Mouse (Mus musculus) gastrocnemius, postnatal 25 days (tissue): ENCODE results near the gene Ikzf3. TPM values are rescaled to one million over a fixed set of nuclear protein-coding genes. Genes with fewer than 3 reads are reported as not detected.

ENCODE experiments used
- DNase-seq: peaks from one replicate; pipeline ENCODE4 v3.0.0; 2022
- total RNA-seq, 2 experiments: library from RNA; stranded (reverse); gene quantifications; 1 replicate in 1 of 2; 2 replicates in 1 of 2; pipeline ENCODE4 v1.2.3; 2021

The Ikzf3 gene
- total RNA-seq, 2 experiments from 2014 or later, result 0.15 TPM; not detected in 1

DNA sequence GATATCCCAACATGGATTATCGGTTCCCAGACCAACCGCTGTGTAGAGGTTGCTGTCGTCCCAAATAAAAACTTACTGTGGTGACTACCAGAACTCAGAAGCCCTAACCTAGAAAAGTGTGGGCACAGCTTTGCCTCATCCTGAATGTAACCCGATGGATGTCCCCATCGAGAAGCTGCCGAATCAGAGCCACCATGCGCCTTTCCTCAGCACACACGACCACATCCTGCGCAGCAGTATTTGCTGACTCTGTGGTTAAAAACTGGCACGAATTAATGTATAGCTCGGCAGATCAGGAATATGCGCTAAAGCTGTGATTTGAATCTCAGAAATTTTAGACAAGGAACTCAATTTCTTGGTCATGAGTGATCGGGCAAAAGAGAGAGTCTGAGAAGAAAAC, 33.0 kb downstream of the Ikzf3 start:
- no peak for DNase-seq

DNA sequence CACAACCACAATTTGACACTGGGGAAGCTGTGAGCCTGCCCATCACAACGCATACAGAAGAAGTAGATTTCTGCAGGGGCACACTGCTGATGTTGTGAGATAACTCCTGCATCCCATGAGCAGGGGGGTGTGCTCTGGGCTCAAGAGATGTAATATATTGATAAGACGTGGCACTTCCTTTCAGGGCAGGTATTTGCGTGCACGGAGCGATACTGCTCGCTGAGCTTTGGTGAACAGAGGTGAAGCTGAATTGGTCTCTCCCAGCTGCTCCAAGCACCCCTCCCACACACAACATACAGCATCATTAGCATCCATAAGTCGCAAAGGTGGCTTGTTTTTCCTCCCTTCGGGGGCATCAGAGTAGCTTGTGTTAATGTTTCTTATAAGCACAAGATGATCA, 35.7 kb downstream of the Ikzf3 start:
- no peak for DNase-seq

GRCm38 (mm10) chr11:98509434-98509833, 36.4 kb downstream of the Ikzf3 start:
- peak; percentile 43 for DNase-seq

GRCm38 (mm10) chr11:98504926-98505325, 40.9 kb downstream of the Ikzf3 start:
- no peak for DNase-seq

DNA sequence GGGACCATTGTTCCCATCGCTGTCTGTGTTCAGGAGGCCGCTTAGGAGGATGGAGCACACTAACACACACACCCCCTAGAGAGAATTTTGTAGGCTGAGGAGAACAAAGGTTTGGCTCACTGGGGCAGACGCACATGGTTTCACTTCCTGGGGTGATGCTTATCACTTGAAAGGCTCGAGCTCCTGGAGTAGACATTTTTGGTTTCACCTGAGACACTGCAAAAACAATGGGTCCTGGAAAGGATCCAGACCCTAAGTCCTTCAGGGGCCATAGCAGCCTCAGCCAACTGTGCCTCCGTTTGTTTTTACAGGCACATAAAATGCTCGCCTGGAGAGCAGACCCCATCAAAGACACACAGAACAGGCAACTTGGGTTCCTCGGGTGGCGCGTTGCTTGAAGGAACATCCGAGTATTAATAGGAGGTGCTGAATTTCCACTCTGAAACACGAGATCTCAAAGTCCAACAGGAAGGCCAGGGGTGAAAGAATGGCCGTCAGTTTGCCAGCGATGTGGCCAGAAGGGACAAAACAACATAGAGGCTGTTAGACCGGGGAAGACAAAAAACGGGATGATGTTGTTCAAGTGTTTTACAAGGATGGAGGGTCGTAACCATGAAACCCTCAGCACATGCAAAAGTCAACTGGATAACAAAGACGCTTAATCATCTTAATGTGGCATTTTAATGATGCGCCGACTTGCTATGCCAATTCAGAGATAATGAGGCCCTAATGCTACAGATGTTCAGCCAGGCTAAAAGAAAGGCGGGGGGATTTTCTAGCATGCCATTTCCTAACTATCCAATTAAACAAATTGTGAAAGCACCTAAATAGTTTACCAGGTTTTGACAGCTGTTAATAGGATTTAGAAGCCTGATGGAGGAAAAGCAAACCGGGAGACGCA, 48.2 kb downstream of the Ikzf3 start:
- DNase-seq, result peak; percentile 12

DNA sequence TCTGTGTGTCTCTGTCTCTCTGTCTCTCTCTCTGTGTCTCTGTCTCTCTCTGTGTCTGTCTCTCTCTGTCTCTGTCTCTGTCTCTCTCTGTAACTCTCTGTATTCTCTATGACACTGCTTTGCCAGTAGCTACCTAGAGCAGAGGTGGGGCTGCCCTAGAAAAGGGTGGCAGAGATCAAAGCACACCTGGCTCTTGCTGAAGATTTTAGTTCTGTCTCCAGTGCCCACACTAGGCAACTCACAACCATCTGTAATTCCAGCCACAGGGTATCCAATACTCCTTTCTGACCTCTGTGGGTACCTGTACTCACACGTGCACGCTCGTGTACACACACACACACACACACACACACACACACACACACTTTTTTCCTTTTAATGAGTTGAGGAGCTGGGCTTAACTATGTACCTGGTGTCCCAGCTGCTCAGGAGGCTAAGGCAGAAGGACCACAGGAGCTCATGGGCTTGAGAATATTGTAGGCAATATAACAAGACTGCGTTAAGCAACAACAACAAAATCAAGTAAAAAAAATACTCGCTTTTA, 50.6 kb downstream of the Ikzf3 start:
- DNase-seq, result no peak

DNA sequence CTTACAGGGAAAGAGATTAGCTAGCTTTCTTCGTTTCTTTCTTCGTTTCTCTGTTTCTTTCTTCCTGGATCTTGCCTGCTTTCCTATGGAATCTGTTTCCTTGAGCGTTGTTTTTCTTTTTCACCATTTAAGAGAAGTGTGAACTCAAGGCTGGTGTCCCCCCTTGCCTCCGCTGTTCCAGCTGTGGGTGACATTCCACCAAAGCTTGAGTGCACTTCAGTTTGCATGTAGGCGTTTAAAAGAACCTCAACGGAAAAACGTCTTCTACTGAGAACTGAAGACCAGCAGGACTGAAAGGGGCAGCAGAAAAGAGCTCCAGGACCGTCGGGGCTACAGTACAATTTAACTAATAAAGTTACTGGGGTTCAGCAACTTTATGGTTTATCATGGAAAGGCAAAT, 52.4 kb downstream of the Ikzf3 start:
- DNase-seq, result no peak

DNA sequence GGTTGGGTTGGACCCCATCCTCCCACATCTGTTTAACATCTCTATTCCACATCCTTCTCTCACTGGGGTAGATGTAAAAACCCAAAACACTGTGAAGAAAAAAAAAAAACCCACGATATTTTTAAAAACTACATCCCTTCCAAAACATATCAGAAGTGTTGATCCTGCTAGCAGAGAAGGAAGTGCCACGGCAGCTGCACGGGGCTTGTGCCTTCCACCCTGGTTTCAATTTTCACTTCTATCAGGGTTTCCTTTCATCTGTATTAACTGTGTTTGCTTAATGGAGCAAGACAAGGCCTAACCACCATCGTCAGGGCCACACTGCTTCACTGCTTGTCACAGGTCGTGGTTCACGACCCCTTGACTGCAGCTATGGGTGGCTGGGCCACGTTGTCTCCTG, 52.9 kb downstream of the Ikzf3 start:
- DNase-seq, result no peak

- no peak for DNase-seq
Observed at GRCm38 (mm10) chr11:98491571-98491970, 54.3 kb downstream of the Ikzf3 start.

DNA sequence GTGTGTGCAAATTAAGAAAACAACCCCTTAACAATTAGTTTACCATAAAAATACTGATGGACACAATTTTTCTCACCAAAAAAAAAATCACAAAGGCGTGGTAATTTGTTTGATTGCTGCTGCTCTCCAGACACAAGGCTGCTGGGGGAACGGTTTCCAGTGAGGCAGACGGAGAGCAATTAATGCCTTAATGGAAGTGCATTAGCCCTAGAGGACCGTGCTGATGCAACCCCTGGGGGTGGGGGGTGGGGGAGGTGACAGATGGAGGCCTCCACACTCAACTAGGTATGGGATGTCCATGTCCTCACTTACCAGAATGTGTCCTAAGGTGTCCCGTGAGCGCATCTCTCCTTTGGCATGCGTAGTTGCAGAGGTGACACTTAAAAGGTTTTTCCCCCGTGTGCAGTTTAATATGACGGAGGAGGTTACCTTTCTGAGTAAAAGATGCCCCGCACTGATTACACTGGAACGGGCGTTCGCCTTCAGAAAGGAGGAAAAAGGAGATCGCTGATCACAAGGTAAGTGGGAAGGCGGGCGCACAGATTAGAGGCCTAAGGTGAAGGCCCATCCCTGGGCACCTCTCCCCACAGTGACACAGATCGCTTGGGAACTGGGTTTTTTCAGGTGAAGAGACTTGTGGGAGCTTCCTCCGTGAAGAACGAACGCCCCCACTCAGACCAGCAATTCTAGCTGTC, 57.1 kb downstream of the Ikzf3 start:
- no peak for DNase-seq

- no peak for DNase-seq
Observed at GRCm38 (mm10) chr11:98487526-98488040, 58.2 kb downstream of the Ikzf3 start.

- DNase-seq, result no peak
Observed at GRCm38 (mm10) chr11:98485749-98486148, 60.1 kb downstream of the Ikzf3 start.

GRCm38 (mm10) chr11:98482067-98482466, 63.8 kb downstream of the Ikzf3 start:
- DNase-seq, result no peak

GRCm38 (mm10) chr11:98481231-98481630, 64.6 kb downstream of the Ikzf3 start:
- DNase-seq, result no peak

DNA sequence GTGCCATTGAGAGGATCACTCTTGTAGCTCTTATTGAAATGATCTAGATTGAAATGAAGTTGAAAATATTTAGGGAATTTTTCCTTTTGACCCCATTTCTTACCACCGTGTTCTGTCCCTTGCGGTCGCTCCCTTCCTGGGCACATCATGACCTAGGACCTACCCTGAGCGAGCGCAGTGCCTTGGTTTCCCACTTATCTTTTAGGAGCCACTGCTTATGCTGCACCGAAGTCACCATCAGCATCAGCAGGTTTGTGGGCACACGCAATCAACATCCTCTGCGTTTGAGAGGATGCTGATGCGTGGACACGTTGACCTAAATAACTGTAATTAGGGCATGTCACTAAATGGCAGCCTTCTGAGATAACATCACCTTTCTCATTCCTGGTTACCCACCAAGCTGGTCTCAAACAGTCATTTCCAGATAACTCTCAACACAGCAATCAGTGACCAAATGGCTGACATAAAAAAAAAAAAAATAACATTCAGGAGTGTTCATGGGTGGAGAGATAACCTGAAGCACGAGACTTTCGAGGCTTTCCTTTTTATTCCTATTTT, 65.8 kb downstream of the Ikzf3 start:
- no peak for DNase-seq

- DNase-seq, result no peak
Observed at GRCm38 (mm10) chr11:98479026-98479939, 66.5 kb downstream of the Ikzf3 start.

- no peak for DNase-seq
Observed at GRCm38 (mm10) chr11:98477011-98477701, 68.7 kb downstream of the Ikzf3 start.

- DNase-seq, result no peak
Observed at GRCm38 (mm10) chr11:98476434-98476807, 69.4 kb downstream of the Ikzf3 start.

- no peak for DNase-seq
Observed at GRCm38 (mm10) chr11:98475630-98476433, 70.0 kb downstream of the Ikzf3 start.

DNA sequence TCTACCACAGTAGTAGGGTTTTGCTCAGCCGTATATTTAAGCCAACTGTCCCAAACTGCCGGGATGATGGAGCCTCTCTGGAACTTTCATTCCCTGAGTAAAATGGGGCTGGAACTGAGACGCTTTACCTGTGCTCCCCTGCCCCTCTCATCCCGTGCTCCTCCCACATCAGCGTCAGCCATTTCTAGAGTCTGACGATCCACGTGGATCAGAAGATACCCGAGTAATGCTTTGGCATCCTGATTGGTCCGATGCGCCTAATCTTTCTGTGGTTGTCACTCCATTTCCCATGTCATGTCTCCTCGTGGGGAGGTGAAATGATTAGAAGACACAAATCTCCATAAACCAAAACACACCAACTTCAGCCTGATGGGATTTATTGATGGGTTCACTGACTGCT, 70.9 kb downstream of the Ikzf3 start:
- no peak for DNase-seq
